Mouse (Mus musculus) urinary bladder, adult 18-20 months (tissue): ENCODE measurements around the gene Naxd.

Experiments used
- DNase-seq, 2 experiments: peaks; one replicate each; pipeline ENCODE4 v3.0.0; 2022; ENCODE audit warnings: low spot score in 2 of 2, mixed read lengths in 2 of 2

Naxd gene

DNA sequence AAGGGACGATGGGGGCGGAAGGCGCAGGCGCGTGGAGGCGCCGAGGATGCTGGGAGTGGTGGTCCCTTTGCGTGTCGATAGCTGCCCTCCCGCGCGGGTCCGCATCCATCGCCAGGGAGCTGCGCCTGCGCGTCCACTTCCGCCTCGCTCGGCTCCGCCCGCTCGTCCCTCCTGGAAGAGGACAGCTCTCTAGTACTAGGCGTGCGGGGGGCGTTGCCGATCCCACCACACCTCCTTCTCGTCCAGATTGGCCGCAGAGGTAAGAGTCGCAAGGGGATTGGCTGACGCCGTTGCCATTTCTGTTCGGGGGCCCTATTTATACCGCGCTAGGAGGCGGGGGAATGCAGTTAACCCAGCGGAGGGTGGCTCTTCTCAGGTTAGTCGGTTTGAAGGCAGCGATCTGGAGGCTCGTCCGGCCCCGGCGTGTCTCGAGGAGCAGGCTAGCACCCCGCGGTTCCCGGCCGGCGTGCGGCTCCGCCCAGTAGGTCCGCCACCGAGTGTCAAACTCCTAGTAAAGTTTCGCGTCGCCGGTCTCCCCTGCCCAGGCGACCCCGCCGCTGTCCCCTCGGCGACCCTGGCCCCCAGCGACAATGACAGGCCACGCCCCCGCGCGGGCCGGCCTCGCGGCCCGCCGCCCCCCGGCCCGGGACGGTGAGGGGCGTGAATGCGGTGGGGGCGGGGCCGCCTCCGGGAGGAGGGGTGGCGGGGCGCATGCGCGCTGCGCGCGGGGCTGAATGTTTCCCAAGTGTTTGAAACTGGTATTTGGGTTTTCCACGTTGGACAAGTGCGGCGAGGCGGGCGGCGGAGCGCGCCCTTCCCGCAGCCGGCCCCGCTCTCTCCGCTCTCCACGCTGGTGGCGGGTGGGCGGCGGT lies 58.6 kb downstream of the Naxd start:
- DNase-seq, result peak; percentile 97 to 99

GRCm38 (mm10) chr8:11556691-11557423 lies 59.6 kb downstream of the Naxd start:
- DNase-seq, result peak; percentile 20 to 58

GRCm38 (mm10) chr8:11557424-11557767 lies 60.1 kb downstream of the Naxd start:
- peak in 1 of 2 experiments; percentile 15 for DNase-seq

- DNase-seq, result peak; percentile 90 to 97
These were observed 60.7 kb downstream of the Naxd start for GRCm38 (mm10) chr8:11557768-11558629.

- DNase-seq, result no peak
These were observed 62.2 kb downstream of the Naxd start for GRCm38 (mm10) chr8:11559511-11559910.

DNA sequence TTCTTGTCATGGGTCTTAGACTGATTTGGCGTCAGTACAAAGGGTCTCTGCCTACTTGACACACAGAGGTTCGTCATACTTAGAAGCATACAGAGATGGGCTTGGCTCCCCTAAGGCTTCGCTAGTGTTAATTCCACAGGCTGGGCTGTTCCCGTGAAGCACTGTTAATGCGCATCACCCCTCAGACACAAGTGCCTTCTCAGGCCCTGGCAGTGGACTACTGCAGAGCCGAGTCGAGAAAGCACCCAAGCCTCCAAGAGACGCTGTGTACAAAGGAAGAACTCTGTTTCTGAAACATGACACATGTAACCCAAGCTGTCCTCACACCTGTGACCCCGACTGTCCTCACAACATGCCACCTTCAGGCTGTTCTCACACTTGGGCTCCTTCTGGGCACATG lies 62.9 kb downstream of the Naxd start:
- no peak for DNase-seq

DNA sequence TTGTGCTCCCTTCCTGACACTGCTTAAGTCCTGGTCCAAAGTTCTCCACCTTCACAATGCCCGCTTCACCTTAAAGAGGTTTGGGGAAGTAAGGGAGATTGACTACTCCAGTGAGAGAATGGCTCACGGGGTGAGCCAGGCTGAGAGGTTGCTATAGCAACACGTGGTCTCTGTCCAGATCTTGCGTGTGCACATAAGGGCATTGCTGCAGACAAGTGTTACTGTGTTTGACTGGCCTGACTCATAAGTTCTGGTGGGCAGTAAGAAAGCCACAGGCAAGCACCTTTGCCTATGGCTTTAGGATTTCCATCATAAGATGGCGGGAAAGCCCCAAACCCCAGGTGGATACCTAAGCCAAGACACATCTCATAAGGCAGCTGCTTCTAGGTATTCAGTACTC lies 66.9 kb downstream of the Naxd start:
- DNase-seq, result no peak
